Mouse (Mus musculus) erythroid progenitor cell, adult 5-6 weeks (primary cell): ENCODE data around the gene Arl2bp. TPM values are rescaled to one million over a fixed set of nuclear protein-coding genes. Genes with fewer than 3 reads are reported as not detected.

ENCODE experiments used
- total RNA-seq, 2 experiments: library from RNA; stranded (forward) in 1 of 2; stranded (reverse) in 1 of 2; fragments of 150-400 nt in 1 of 2; fragments of 186-747, 209-891 nt in 1 of 2; gene quantifications; 2 replicates each; pipeline versions ENCODE4 v1.2.3 to v1.2.4; 2015 to 2017; ENCODE audit warnings: low replicate concordance in 2 of 2

Arl2bp gene
- total RNA-seq, 2 experiments from 2014 or later, result 27.2 to 29.4 TPM

Other genes starting within 250 kb of the Arl2bp start
- 3.2 and 10.1 TPM in 2 replicates for gene Nlrc5, start 232.2 kb upstream of the Arl2bp start, total RNA-seq (2015; ENCODE audit: low replicate concordance)
- gene Nlrc5, start 232.2 kb upstream of the Arl2bp start, total RNA-seq (2017; ENCODE audit: low replicate concordance), result 2.7 and 3.9 TPM in 2 replicates
- 25.2 and 37.3 TPM in 2 replicates for gene Cpne2, start 133.6 kb upstream of the Arl2bp start, total RNA-seq (2015; ENCODE audit: low replicate concordance)
- gene Cpne2, start 133.6 kb upstream of the Arl2bp start, total RNA-seq (2017; ENCODE audit: low replicate concordance), result 14.5 and 18.7 TPM in 2 replicates
- 18.7 and 23.5 TPM in 2 replicates for gene Rspry1, start 64.7 kb upstream of the Arl2bp start, total RNA-seq (2015; ENCODE audit: low replicate concordance)
- gene Rspry1, start 64.7 kb upstream of the Arl2bp start, total RNA-seq (2017; ENCODE audit: low replicate concordance), result 29.0 and 35.3 TPM in 2 replicates
- 18.0 and 20.1 TPM in 2 replicates for gene Fam192a, start 64.6 kb upstream of the Arl2bp start, total RNA-seq (2015; ENCODE audit: low replicate concordance)
- 37.7 and 66.1 TPM in 2 replicates for gene Fam192a, start 64.6 kb upstream of the Arl2bp start, total RNA-seq (2017; ENCODE audit: low replicate concordance)
- not detected in 2 replicates for gene Pllp, start 29.7 kb downstream of the Arl2bp start, total RNA-seq (2015; ENCODE audit: low replicate concordance)
- not detected in 2 replicates for gene Pllp, start 29.7 kb downstream of the Arl2bp start, total RNA-seq (2017; ENCODE audit: low replicate concordance)
- 0.72 TPM in 1 of 2 replicates, not detected in the other for gene Ccl22, start 79.0 kb downstream of the Arl2bp start, total RNA-seq (2015; ENCODE audit: low replicate concordance)
- gene Ccl22, start 79.0 kb downstream of the Arl2bp start, total RNA-seq (2017; ENCODE audit: low replicate concordance), result 2.3 TPM in 1 of 2 replicates, not detected in the other
- gene Cx3cl1, start 105.4 kb downstream of the Arl2bp start, total RNA-seq (2015; ENCODE audit: low replicate concordance), result 7.5 TPM in 1 of 2 replicates, not detected in the other
- gene Cx3cl1, start 105.4 kb downstream of the Arl2bp start, total RNA-seq (2017; ENCODE audit: low replicate concordance), result 0.13 and 0.38 TPM in 2 replicates
- gene Ccl17, start 143.9 kb downstream of the Arl2bp start, total RNA-seq (2015; ENCODE audit: low replicate concordance), result not detected in 2 replicates
- not detected in 2 replicates for gene Ccl17, start 143.9 kb downstream of the Arl2bp start, total RNA-seq (2017; ENCODE audit: low replicate concordance)
- 27.8 and 34.8 TPM in 2 replicates for gene Coq9, start 171.7 kb downstream of the Arl2bp start, total RNA-seq (2015; ENCODE audit: low replicate concordance)
- gene Coq9, start 171.7 kb downstream of the Arl2bp start, total RNA-seq (2017; ENCODE audit: low replicate concordance), result 42.1 and 47.1 TPM in 2 replicates
- gene Ciapin1, start 171.8 kb downstream of the Arl2bp start, total RNA-seq (2015; ENCODE audit: low replicate concordance), result 27.4 and 66.7 TPM in 2 replicates
- 36.8 and 46.6 TPM in 2 replicates for gene Ciapin1, start 171.8 kb downstream of the Arl2bp start, total RNA-seq (2017; ENCODE audit: low replicate concordance)
- gene Polr2c, start 190.8 kb downstream of the Arl2bp start, total RNA-seq (2015; ENCODE audit: low replicate concordance), result 34.0 and 42.2 TPM in 2 replicates
- gene Polr2c, start 190.8 kb downstream of the Arl2bp start, total RNA-seq (2017; ENCODE audit: low replicate concordance), result 17.5 and 40.3 TPM in 2 replicates
- gene Dok4, start 209.7 kb downstream of the Arl2bp start, total RNA-seq (2015; ENCODE audit: low replicate concordance), result 12.2 and 13.0 TPM in 2 replicates
- 11.0 and 12.8 TPM in 2 replicates for gene Dok4, start 209.7 kb downstream of the Arl2bp start, total RNA-seq (2017; ENCODE audit: low replicate concordance)